Mouse (Mus musculus): ENCODE data around the gene Sebox. TPM values are rescaled to one million over a fixed set of nuclear protein-coding genes. Genes with fewer than 3 reads are reported as not detected.

The Sebox gene
- polyA plus RNA-seq, 1 experiment from 2014 or later: not detected

DNA sequence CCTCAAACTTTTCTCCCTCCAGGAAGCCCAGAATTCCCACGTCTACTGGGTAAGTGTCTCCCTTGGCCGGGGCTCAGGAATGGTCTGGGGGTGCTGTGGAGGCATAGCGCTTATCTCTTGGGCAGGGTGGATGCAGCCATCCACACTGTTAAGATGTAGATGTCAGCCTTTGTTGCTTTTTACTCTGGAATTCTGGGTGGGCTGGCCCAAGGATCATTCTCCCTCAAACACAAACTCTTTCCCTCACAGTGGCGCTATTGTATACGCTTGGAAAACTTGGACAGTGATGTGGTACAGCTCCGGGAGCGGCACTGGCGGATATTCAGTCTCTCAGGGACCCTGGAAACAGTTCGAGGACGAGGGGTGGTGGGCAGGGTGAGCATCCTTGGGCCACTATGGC lies 15.7 kb downstream of the Sebox start:
- no peaks in the 10 kb centered on the region for H3K9me3 ChIP-seq (replicated peaks; ENCODE audit: control insufficient read depth, low read length)
- H3K4me1 ChIP-seq (ENCODE audit: control insufficient read depth, insufficient read depth, low read length): no peaks in the 10 kb centered on the region
- H3K27me3 ChIP-seq (ENCODE audit: control insufficient read depth, insufficient read depth, low read length): no peaks in the 10 kb centered on the region
- WGBS: 94% methylated on average over 10 of the region's 10 CpGs
- ATAC-seq (replicated peaks; ENCODE audit: insufficient number of reproducible peaks, low FRiP score, low TSS enrichment, low read depth): no peak
- no peak for DNase-seq (ENCODE audit: low spot score)
- H3K9ac ChIP-seq (replicated peaks; ENCODE audit: low read length): no peak overlapping the region
- peaks cover 15% of the 10 kb centered on the region for H3K36me3 ChIP-seq (replicated peaks; ENCODE audit: control insufficient read depth, insufficient read depth, low read depth, low read length)
- no peak overlapping the region for H3K4me3 ChIP-seq (ENCODE audit: low read depth, low read length)
- no peak overlapping the region for H3K4me2 ChIP-seq (ENCODE audit: low read depth, low read length)
- H3K27ac ChIP-seq (replicated peaks; ENCODE audit: low read depth, low read length): no peak overlapping the region

GRCm38 (mm10) chr11:78521880-78522279 lies 18.6 kb downstream of the Sebox start:
- H3K27ac ChIP-seq (replicated peaks; ENCODE audit: low read depth, low read length): no peak overlapping the region
- no peak overlapping the region for H3K4me2 ChIP-seq (ENCODE audit: low read depth, low read length)
- no peak for ATAC-seq (replicated peaks; ENCODE audit: insufficient number of reproducible peaks, low FRiP score, low TSS enrichment, low read depth)
- no peak for DNase-seq (ENCODE audit: low spot score)
- H3K9me3 ChIP-seq (replicated peaks; ENCODE audit: control insufficient read depth, low read length): no peaks in the 10 kb centered on the region
- peaks cover 19% of the 10 kb centered on the region for H3K36me3 ChIP-seq (replicated peaks; ENCODE audit: control insufficient read depth, insufficient read depth, low read depth, low read length)
- H3K27me3 ChIP-seq (ENCODE audit: control insufficient read depth, insufficient read depth, low read length): no peaks in the 10 kb centered on the region
- no peak overlapping the region for H3K9ac ChIP-seq (replicated peaks; ENCODE audit: low read length)
- no peaks in the 10 kb centered on the region for H3K4me1 ChIP-seq (ENCODE audit: control insufficient read depth, insufficient read depth, low read length)
- H3K4me3 ChIP-seq (ENCODE audit: low read depth, low read length): no peak overlapping the region
- 89% methylated on average over 3 of the region's 3 CpGs for WGBS

DNA sequence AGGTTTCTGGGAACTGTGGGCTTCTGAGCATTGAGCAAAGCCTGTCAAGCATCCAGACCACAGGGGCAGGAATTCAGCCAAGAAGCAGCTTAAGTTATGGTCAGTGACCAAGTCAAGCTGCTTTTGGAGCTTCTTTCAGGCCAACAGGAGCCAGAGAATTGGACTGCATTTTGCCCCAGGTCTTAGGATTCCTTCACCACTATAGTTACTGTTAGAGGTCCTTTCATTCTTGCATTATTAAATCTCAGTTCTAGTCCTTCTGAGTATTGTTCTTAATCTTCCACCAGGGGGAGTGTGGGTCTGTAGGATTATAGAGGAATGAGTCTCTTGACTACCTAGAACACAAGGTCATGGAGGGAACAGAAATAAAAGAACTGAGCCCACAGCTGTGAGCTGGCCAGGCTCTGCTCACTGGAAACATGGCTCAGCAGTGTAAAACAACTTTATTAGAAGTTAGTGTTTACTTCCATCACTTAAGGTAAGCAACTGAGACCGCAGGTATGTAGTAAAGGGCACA lies 19.3 kb downstream of the Sebox start:
- Histone ChIP-seq H3K27ac (replicated peaks; ENCODE audit: low read depth, low read length) (no peak overlapping the region), H3K27me3 (ENCODE audit: control insufficient read depth, insufficient read depth, low read length) (no peaks in the 10 kb centered on the region), H3K4me2 (ENCODE audit: low read depth, low read length) (no peak overlapping the region), H3K9ac (replicated peaks; ENCODE audit: low read length) (no peak overlapping the region), H3K4me3 (ENCODE audit: low read depth, low read length) (no peak overlapping the region), H3K9me3 (replicated peaks; ENCODE audit: control insufficient read depth, low read length) (no peaks in the 10 kb centered on the region), H3K4me1 (ENCODE audit: control insufficient read depth, insufficient read depth, low read length) (no peaks in the 10 kb centered on the region), H3K36me3 (replicated peaks; ENCODE audit: control insufficient read depth, insufficient read depth, low read depth, low read length) (peaks cover 19% of the 10 kb centered on the region)
- no peak for DNase-seq (ENCODE audit: low spot score)
- WGBS: 89% methylated on average over 1 of the region's 1 CpGs
- ATAC-seq (replicated peaks; ENCODE audit: insufficient number of reproducible peaks, low FRiP score, low TSS enrichment, low read depth): no peak

DNA sequence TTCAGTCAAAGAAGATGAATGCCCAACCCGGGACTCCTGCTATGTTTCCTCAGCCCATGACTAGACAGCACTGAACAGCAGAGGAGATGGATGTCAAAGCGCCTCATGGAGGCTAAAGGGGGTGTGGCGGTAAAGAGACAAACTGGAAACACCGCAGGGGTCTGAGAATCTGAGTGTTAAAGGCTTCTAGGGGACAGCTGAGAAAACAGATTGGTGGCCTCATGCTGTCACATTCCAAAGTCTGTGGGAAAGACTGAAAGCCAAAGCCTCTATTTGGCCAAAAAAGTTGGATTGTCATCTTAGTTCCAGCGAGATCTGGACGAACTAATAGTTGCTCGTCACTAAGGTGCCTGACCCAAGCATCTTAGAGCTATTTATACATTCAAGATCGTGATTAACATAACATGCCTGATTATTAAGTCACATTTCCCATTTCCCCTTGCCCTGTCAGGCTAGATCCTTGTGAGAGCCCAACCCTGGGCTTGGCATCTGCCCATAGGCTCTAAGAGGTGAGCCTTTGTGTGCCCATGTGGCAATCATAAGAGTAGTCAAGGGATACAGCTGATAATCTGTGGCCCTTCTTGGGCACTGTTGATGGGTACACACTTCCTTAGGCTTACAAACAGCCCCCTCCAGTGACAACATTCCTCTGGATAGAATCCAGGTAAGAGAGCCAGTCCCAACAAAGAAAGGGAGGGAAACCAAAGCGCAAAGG lies 20.2 kb downstream of the Sebox start:
- no peak overlapping the region for H3K9ac ChIP-seq (replicated peaks; ENCODE audit: low read length)
- 81% methylated on average over 9 of the region's 9 CpGs for WGBS
- H3K9me3 ChIP-seq (replicated peaks; ENCODE audit: control insufficient read depth, low read length): no peaks in the 10 kb centered on the region
- DNase-seq (ENCODE audit: low spot score) (no peak), ATAC-seq (replicated peaks; ENCODE audit: insufficient number of reproducible peaks, low FRiP score, low TSS enrichment, low read depth) (no peak)
- no peaks in the 10 kb centered on the region for H3K27me3 ChIP-seq (ENCODE audit: control insufficient read depth, insufficient read depth, low read length)
- H3K36me3 ChIP-seq (replicated peaks; ENCODE audit: control insufficient read depth, insufficient read depth, low read depth, low read length): peaks cover 25% of the 10 kb centered on the region
- H3K27ac ChIP-seq (replicated peaks; ENCODE audit: low read depth, low read length): no peak overlapping the region
- H3K4me2 ChIP-seq (ENCODE audit: low read depth, low read length): no peak overlapping the region
- no peaks in the 10 kb centered on the region for H3K4me1 ChIP-seq (ENCODE audit: control insufficient read depth, insufficient read depth, low read length)
- no peak overlapping the region for H3K4me3 ChIP-seq (ENCODE audit: low read depth, low read length)

GRCm38 (mm10) chr11:78524838-78525237 lies 21.6 kb downstream of the Sebox start:
- no peaks in the 10 kb centered on the region for H3K4me1 ChIP-seq (ENCODE audit: control insufficient read depth, insufficient read depth, low read length)
- no peak overlapping the region for H3K9ac ChIP-seq (replicated peaks; ENCODE audit: low read length)
- no peaks in the 10 kb centered on the region for H3K9me3 ChIP-seq (replicated peaks; ENCODE audit: control insufficient read depth, low read length)
- no peak overlapping the region for H3K27ac ChIP-seq (replicated peaks; ENCODE audit: low read depth, low read length)
- WGBS: 90% methylated on average over 2 of the region's 2 CpGs
- H3K27me3 ChIP-seq (ENCODE audit: control insufficient read depth, insufficient read depth, low read length): no peaks in the 10 kb centered on the region
- H3K36me3 ChIP-seq (replicated peaks; ENCODE audit: control insufficient read depth, insufficient read depth, low read depth, low read length): peaks cover 23% of the 10 kb centered on the region
- DNase-seq (ENCODE audit: low spot score) (no peak), ATAC-seq (replicated peaks; ENCODE audit: insufficient number of reproducible peaks, low FRiP score, low TSS enrichment, low read depth) (no peak)
- no peak overlapping the region for H3K4me3 ChIP-seq (ENCODE audit: low read depth, low read length)
- H3K4me2 ChIP-seq (ENCODE audit: low read depth, low read length): no peak overlapping the region

DNA sequence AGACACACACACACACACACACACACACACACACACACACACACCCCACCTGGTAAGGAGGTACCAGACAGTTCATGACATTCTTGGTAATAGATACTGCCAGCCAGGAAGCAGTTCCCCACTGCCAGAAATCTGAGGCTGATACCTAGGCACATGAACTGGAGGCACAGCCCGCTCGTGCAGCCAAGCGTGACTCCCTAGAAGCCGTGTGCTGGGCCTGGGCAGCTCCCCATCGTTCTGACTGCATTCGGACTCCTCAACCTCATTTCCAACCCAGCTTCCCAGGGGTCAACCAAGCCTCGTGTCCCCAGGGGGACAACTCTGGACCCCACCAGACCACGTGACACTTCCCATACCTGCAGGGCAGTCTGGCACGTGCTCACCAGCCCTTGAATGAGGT lies 25.5 kb downstream of the Sebox start:
- ATAC-seq (replicated peaks; ENCODE audit: insufficient number of reproducible peaks, low FRiP score, low TSS enrichment, low read depth): no peak

DNA sequence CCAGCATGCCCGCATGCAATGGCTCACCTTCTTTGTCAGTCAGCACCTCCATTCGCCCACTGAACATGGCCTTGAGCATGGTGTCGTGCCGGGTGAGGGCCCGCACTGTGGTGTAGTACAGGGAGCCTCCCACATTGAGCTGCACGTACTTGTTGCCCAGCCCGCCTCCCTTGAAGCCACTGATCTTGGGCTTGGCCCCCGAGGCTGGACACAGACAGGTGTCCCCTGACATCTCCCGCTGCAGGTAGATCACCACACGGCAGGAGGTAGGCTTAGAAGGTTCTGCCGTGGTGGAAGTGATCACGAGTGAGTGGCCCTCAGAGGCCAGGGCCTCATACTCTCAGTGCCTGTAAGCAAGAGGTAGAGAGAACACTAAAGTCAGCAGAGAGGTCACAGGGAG lies 26.8 kb downstream of the Sebox start:
- 88% methylated on average over 12 of the region's 12 CpGs for WGBS
- Histone ChIP-seq H3K4me1 (ENCODE audit: control insufficient read depth, insufficient read depth, low read length) (no peaks in the 10 kb centered on the region), H3K9me3 (replicated peaks; ENCODE audit: control insufficient read depth, low read length) (no peaks in the 10 kb centered on the region), H3K27ac (replicated peaks; ENCODE audit: low read depth, low read length) (no peak overlapping the region), H3K27me3 (ENCODE audit: control insufficient read depth, insufficient read depth, low read length) (no peaks in the 10 kb centered on the region), H3K36me3 (replicated peaks; ENCODE audit: control insufficient read depth, insufficient read depth, low read depth, low read length) (peaks cover 15% of the 10 kb centered on the region), H3K9ac (replicated peaks; ENCODE audit: low read length) (no peak overlapping the region), H3K4me3 (ENCODE audit: low read depth, low read length) (no peak overlapping the region), H3K4me2 (ENCODE audit: low read depth, low read length) (no peak overlapping the region)
- ATAC-seq (replicated peaks; ENCODE audit: insufficient number of reproducible peaks, low FRiP score, low TSS enrichment, low read depth) (no peak), DNase-seq (ENCODE audit: low spot score) (no peak)

More for the DNA sequence above, 25.5 kb downstream of the Sebox start:
- Histone ChIP-seq H3K4me3 (ENCODE audit: low read depth, low read length) (no peak overlapping the region), H3K4me2 (ENCODE audit: low read depth, low read length) (no peak overlapping the region), H3K36me3 (replicated peaks; ENCODE audit: control insufficient read depth, insufficient read depth, low read depth, low read length) (peaks cover 17% of the 10 kb centered on the region), H3K27ac (replicated peaks; ENCODE audit: low read depth, low read length) (no peak overlapping the region), H3K27me3 (ENCODE audit: control insufficient read depth, insufficient read depth, low read length) (no peaks in the 10 kb centered on the region), H3K4me1 (ENCODE audit: control insufficient read depth, insufficient read depth, low read length) (no peaks in the 10 kb centered on the region), H3K9me3 (replicated peaks; ENCODE audit: control insufficient read depth, low read length) (no peaks in the 10 kb centered on the region), H3K9ac (replicated peaks; ENCODE audit: low read length) (no peak overlapping the region)
- WGBS: 87% methylated on average over 9 of the region's 9 CpGs
- no peak for DNase-seq (ENCODE audit: low spot score)

- Histone ChIP-seq H3K4me3 (ENCODE audit: low read depth, low read length) (no peak overlapping the region), H3K4me2 (ENCODE audit: low read depth, low read length) (no peak overlapping the region), H3K9me3 (replicated peaks; ENCODE audit: control insufficient read depth, low read length) (no peaks in the 10 kb centered on the region), H3K27ac (replicated peaks; ENCODE audit: low read depth, low read length) (no peak overlapping the region), H3K4me1 (ENCODE audit: control insufficient read depth, insufficient read depth, low read length) (no peaks in the 10 kb centered on the region), H3K36me3 (replicated peaks; ENCODE audit: control insufficient read depth, insufficient read depth, low read depth, low read length) (peaks cover 5% of the 10 kb centered on the region), H3K27me3 (ENCODE audit: control insufficient read depth, insufficient read depth, low read length) (no peaks in the 10 kb centered on the region), H3K9ac (replicated peaks; ENCODE audit: low read length) (no peak overlapping the region)
- 71% methylated on average over 6 of the region's 6 CpGs for WGBS
- DNase-seq (ENCODE audit: low spot score): no peak
- no peak for ATAC-seq (replicated peaks; ENCODE audit: insufficient number of reproducible peaks, low FRiP score, low TSS enrichment, low read depth)
These were observed 27.8 kb downstream of the Sebox start for GRCm38 (mm10) chr11:78531046-78531445.

Measured in embryonic facial prominence, embryonic 11.5 days (tissue).